Mouse (Mus musculus) testis, postnatal 10 days (tissue): ENCODE measurements at regions not wholly inside any gene's neighbourhood (a gene's known extent, or its start where the extent isn't known, plus 50 kb on each side); places are given as distances from the start of the nearest gene placed in this dataset.

Source experiments
- DNase-seq: peaks from one replicate; pipeline ENCODE4 v3.0.0; 2021; ENCODE audit warnings: low spot score

DNA sequence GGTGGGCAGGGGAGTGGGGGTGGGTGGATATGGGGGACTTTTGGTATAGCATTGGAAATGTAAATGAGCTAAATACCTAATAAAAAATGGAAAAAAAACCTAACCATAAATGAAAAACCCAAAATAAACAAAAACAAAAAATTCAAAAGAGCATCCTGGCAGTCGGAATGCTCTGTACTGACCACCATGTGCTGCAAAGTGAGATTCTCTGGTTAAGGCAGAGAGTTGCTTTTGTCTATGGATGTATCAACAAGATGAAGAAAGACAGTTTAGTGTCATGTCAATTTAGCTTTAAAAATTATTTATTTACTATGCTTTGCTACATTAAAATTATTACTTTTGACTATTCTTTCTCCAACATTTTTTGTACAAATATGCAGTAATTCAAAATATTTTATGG, 88.5 kb downstream of the E330014E10Rik start:
- no peak for DNase-seq

- DNase-seq, result no peak
Measured at GRCm38 (mm10) chr5:95864725-95865492, 89.1 kb downstream of the E330014E10Rik start.

DNA sequence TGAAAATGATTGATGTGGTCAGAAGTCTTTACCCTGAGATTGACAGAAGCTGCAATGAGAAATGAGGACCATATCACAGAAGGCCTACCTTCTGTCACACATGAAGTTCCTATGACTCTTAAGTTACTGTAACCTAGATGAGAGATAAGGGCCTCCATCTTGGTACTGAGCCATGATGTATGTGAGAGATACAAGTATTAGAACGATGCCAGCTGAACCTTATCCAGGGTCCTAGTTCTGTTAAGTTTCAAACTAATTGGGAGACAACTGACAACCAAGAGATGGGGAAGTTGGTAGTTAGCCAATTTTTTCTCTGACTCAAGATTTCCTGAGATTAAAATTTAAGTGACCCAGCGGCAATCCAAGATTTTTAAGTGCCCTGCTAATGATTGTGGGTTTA, 89.7 kb downstream of the E330014E10Rik start:
- DNase-seq, result no peak

DNA sequence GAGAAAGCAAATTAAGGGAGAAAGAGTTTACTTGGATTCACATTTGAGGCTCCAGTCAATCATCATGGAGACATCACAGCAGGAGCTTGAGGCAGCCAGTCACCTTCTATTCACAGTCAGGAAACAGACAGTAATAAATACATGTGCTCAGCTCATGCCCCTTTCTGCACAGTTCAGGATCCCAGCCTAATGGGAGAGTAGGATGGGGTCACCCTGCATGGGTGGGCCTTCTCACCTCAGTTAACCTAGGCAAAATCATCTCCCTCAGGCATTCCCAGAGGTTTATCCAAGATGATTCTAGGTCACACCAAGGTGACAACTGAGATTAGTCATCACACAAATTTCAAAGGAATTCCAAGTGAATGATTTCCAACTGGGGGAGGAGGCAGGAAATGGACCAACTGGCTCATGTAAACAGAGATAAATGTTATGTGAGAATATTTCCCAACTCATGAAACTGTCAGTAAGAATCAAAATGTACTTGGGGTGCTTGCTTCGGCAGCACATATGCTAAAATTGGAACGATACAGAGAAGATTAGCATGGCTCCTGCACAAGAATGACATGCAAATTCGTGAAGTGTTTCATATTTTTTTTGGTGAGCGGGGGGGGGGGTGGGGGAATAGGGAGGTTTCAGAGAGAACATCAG, 89.8 kb upstream of the Cxcl13 start:
- DNase-seq, result no peak

- no peak for DNase-seq
Measured at GRCm38 (mm10) chr5:95870336-95870845, 86.4 kb upstream of the Cxcl13 start.

GRCm38 (mm10) chr5:95874969-95875368, 81.8 kb upstream of the Cxcl13 start:
- peak; percentile 42 for DNase-seq

- DNase-seq, result peak; percentile 54
Measured at GRCm38 (mm10) chr5:95880914-95881313, 75.8 kb upstream of the Cxcl13 start.
